Mouse (Mus musculus) yolk sac, embryonic 10.5 days (tissue): ENCODE measurements around the gene Ddx5.
"Not testable (repeated sequence)": the region's sequence is repeated elsewhere in the genome, so short reads cannot be mapped to it uniquely, and the experiment has no call there.

Experiments used
- DNase-seq: peaks from one replicate; pipeline ENCODE4 v3.0.0-alpha.2; 2017; ENCODE audit warnings: low spot score

Ddx5 gene

DNA sequence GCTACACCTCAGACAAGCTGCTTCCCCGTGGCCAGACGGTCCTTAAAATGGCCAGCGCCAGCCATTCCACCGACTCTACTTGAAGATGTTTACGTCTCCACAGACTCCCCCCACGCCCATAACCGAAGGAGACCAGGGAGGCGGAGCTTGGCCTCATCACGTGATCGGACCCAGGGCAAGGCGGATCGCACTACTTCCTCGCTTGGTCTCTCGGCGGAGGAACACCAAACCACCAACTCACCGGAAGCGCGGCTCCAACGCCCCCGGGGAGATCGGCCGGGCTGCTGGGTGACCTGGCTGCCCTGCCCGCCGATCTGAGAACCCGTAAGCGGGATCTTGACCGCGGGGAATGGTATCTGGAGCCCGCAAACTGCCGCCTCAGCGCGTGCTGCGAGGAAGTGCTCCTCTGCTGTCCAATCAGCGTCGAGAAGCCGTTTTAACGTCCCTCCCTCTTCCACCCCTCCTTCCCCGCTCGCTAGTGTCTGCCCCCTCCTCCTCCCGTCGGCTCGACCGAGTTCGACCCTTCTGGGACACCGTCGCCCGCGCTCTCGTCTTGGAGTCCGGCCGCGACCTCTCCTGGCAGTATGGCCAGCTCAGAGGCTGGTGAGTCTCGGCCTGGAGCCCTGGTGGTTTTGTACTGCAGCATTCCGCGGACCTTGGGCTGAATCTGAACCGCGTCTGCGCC is at the start of gene Ddx5, which contains the start of gene Cep95:
TSS of gene Ddx5 (minus strand) at position 411 of the 685 bp plus-strand sequence.
TSS of gene Cep95 (plus strand) at position 478 of the 685 bp plus-strand sequence.
- DNase-seq: peak; percentile 100

DNA sequence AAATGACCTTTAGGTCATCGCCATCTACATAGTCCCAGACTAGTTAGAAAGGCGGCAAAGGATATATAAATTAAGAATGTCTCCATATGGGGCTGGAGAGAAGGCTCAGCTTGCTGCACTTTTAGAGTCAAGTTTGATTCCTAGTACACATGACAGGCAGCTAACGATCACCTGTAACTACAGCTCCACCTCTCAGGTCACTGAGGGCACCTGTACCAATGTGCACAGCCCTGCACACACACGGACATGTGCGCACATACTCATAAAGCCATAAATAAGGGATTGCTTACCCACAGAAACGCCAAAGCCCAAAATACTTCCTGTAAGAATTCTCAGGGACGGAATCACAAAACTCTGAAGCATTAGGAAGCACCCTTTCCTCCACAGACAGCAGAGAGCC is 39.1 kb upstream of the Ddx5 start:
- no peak for DNase-seq

DNA sequence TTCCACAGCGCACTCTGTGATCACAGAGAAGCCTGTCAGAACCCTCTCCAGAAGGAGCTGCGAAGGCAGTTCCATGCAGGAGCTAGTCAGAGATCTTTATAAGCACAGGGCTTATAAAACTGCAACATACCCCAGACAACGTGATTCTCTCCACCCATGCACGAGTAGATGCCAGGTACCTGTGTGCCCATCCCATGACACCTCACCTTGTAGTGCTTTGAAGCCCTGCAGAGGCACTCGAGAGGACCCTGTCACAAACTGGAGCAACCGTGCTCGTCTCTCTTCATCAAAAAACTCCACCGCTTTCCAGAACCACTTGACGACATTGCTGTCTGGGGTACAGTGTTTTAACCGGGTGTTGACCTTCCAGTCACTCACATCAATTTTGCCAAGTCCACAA is 35.4 kb upstream of the Ddx5 start:
- DNase-seq: no peak

DNA sequence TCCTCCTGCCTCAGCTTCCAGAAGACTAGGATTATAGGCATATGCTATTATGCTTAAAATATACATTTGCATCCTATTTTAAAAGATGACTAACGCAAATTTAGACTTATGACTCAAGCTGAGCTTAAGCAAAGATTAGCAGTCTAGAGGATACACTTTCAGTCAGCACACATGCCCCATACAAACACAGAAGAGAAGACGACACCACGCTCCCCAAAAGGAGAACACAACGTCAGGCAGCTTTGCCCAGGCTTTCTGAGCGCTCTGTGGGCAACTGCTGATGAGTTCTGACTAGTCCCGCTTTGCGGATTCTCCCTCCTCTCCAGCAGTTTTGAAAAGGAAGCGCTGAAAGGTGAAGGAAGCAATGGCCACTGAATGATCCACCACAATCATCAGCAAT is 34.8 kb upstream of the Ddx5 start:
- DNase-seq: no peak

DNA sequence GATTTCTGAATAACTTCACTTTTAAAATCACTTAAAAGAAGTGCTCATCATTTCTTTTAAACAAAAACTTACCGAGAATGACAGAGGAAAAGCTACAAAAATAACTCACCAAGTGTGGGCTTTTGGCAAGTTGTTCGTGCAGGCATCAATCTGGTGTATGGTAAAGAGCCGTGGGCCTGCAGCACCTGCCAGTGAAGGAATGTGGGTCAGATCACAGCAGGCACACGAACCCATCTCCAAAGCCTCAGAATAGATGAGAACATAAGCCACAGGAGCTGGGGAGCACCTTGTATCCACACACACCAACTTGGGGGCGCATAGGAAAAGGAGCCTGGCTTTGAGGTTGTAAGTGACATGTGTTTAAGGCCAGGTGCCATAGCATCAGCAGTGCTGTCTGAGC is 33.9 kb upstream of the Ddx5 start:
- no peak for DNase-seq

DNA sequence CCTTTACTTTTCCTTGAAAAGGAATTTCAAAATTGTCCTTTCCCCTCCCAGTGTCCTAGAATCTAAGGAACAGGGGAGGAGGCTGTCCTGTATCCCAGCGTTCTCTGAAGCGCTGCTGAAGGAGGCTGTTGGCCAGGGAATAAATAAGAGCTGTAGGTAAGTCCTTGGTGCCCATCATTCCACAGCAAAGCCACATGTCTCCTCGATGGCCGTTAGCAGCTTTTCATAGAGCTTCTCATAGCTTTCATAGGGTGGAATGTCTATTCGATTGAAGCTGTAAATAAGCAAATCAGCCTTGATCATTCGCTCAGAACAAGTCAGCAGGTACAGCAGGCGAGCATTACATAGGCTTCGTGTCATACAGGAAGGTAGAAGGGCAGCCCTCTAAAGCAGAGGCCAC is 33.5 kb upstream of the Ddx5 start:
- no peak for DNase-seq

DNA sequence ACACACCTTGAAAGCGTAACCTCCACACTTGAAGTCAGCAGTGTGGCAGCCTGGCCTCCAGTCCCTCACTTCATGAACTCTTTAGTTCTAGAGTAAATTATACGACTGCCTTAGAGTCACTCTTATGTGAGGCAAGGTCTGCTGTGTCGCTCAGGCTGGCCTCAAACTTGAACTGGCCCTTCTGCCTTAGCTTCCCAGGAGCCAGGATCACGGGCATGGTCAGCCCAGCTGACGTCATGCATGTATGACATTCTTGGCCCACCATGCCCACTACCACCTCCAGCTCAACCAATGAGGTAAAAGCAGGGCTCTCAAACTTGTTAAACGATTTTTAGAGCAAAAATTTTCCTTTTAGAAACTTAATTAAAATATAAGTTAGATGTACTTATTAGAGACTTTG is 32.4 kb upstream of the Ddx5 start:
- DNase-seq: no peak

DNA sequence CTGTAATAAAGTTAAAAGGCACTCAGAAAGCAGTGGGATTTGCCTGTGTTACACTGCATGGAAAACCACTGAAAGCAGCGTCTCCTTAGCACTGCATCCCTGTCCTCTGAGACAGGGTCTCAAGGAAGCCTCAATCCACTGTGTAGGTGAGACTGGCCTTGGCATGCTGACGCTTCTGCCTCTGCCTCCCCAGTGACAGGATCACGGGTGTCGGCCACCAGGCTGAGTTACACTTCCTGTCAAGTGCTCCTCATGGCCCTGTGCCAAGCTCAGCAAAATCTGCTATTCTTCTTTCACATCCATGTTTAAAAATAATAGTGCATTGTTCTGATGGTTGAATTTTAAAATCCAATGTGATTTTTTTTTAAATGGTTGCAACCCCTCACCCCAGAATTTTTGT is 32.0 kb upstream of the Ddx5 start:
- no peak for DNase-seq

DNA sequence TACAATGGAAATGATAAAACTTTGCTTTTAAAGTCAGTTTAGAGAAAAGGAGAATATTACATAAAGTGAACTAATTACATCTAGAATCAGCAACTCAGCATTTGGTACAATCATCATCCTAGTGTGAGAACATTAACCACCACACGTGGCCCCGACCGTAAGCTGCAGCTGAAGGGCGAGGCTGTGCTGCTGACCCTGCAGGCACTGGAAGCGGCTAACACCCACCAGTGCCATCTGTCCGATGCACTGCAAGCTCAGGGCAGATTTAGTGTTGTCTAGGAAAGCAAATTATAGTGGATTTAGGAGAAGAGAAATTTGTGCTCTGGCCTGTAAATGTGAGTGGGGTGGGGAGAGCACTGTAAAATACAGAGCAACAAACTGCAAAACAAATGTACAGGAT is 31.3 kb upstream of the Ddx5 start:
- DNase-seq: no peak

DNA sequence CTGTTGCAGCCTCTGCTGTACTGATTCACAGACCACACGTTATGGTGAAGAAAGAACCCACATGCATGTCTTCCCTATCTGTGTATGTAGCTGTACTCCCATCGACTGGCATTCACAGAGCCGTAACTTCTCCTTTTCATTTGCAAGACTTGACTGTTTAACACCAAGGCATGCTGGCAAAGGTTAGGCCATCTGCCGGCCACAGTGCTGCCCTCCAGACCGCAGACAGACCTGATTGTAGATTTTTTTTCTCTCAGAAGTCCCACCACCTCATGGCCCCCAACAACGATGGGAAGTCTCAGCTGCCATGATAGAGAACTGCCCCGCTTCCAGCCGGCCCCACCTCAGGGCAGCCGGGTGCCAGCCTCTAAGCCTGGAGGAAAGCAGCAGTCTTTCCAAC is 30.6 kb upstream of the Ddx5 start:
- no peak for DNase-seq

DNA sequence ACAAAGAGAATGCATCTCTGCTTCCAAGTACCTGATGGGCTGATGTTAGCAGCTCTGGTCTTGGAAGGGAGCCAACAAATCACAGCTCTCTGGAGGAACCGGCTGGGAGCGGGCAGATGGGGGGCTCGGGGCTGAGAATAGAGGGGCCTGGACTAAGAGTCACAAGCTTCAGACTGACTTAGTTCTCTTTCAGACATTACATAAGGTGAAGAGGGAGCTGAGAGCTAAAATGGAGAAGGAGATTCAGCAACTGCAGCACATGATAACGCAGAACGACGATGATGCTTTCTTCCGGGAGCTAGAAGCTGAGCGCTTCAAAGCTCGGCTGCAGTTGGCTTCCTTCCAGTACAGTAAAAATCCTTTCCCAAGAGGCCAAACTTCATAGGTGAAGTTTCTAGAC is 29.4 kb upstream of the Ddx5 start:
- DNase-seq: no peak

DNA sequence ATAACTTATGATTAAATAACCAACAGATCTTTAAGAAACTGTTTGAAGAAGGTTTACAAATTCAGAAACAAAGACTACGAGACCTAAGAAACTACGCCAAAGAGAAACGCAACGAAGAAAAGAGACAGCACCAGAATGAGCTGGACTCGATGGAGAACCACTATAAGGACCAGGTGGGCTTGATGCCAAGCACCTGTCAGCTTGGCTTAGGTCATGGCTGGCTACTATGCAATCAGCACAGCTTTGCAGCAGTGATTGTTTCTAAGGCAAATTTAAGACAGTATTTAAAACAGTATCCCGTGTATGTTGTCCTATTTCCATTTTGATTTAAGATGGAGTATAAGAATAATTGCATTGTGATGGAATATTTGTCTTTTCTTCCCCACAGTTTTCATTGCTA is 28.8 kb upstream of the Ddx5 start:
- DNase-seq: no peak

DNA sequence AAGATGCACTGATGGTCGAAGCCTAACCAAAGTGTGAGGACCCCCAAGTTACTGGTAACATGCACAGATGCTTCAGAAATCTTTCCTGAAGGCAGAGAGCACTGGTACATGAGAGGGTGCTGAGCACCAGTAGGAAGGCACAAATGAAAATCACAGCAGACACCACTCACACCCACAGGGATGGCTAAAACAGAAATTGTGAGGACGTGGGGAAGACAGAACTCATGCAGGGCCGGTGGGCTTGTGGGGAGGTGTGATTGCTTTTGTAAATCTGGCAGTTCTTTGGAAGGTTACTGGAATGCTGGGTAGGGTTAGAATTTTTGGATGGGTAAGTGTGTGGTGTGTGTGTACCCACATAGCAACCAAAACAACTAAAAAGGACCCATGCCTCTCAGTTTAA is 28.2 kb upstream of the Ddx5 start:
- no peak for DNase-seq

DNA sequence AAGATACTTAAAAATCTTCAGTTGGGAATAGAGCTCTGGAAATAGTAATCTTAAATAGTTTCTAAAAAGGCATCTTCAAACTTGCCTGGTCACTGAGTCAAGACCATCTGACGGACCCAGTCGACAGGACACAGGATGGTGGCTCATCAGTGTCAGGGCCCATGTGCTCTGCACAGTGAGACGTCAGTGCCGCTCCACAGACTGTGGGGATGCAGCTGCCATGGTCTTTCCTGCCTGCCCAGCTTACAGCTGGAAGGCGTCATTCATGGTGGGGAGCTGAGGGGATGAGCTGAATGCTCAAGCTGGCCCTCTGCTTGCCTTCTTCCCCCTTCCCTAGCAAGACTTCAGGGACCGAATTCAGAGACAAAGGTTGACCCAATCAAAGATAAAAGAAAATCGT is 27.3 kb upstream of the Ddx5 start:
- DNase-seq: no peak

DNA sequence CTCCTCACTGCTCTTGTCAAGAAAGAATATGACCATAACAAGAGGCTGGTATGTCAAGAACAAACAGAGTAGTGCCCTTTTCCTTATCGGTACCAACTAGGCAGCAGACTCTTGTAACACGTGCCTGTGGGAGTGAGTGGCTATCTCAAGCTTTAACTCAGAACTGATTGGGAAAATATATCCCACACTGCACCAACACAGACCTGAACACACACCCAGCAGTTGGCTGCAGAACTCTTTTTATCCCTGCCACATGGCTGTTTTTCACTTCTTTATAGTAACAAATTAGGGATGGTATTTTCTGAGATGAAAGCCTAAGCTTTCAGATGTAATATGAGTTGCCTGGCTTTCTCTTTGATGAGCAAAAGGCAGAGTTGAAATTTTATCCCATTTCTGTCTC is 26.8 kb upstream of the Ddx5 start:
- no peak for DNase-seq

DNA sequence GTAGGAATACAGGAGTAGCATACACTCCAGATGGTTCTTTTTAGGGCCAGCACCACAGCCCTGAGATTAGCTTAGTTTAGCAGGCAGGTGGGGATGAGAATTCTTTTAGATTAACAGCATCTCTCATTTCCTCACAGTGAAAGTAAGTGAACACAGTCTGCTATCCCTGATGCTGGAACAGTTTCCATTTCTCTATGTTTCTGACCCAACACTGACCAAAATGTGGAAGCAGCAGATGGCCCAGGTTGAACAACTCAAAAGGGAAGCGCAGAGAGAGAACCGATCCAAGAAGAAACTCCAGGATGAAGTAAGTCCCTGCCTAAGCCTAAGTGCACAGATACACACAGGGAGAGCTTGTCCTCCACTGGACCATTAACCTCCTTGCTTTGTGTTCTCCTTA is 26.3 kb upstream of the Ddx5 start:
- no peak for DNase-seq

DNA sequence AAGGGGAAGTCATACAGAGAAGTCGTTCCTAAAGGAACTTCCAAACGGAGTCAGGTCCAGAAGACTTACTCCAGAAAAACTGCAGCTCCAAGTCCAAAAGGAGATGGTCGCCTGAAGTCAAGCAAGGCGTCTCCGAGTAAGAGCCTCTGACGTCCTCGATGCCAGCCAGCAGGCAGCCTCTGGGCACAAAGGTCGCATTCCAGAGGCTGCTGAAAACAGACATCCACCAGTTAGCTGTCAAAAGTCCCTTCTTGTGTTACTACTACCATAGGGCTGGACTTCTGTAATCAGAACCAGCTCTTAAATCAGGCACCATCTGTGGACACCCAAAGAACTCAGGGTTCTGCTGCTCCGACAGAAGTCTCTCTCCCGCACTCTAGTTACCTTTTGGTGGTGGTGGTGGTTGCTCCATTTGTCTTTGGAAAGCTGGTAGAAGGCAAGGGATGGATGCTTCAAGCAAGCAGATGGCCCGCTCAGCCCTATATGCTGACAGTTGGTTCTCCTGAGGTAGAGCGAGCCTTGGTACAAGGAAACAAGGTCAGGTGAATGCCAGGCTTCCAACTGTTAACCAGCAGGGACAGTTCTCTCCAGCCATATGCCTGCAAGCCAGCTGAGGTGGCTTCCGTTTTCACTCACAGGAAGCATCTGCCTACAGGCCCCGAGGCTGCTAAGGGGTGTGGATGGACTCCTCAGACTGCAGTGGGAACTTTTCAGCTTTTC is 25.8 kb upstream of the Ddx5 start:
- no peak for DNase-seq

DNA sequence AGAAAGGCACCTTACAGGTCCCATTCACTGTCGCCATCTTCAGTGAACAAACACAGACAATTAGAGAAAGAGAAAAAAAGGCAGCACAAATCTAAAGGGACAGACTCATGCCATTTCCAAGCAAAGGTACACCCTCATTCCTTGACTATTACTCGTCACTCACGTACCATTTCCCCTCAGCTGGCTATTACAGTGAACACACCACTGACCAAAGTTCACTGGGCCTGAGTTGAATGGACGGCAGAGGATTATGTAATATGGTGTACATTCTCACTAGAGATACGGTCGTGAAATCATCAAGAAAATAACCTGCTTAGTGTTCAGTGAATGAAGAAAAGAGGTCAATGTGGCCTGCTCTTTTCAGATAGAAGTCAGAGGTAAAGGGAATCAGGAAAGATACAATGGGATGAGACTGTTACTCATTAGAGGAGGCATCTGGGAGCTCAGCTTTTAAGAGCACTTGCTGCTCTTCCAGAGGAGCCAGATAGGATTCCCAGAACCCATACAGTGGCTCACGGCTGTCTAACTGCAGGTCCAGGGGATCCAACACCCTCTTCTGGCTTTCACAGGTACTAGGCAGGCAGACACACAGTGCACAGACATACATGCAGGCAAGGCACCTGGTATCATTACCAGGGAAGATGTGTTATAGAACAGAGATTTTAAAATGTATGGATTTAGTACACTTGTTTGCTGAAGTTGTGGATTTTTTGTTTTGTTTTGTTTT is 23.6 kb upstream of the Ddx5 start:
- no peak for DNase-seq

DNA sequence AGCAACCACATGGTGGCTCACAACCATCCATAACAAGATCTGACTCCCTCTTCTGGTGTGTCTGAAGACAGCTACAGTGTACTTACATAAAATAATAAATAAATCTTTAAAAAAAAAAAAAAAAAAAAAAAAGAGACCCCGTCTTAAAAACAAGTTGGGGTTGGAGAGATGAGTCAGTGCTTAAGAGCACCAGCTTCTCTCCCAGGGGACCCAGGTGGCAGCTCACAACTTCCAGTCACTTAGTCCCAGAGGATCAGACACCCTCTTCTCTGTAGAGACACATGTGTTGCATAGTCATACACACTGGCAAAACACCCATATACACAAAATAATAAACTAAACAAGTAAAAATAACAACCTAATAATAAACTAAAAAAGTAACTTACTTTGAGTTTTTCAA is 18.5 kb upstream of the Ddx5 start:
- DNase-seq: not testable (repeated sequence)

DNA sequence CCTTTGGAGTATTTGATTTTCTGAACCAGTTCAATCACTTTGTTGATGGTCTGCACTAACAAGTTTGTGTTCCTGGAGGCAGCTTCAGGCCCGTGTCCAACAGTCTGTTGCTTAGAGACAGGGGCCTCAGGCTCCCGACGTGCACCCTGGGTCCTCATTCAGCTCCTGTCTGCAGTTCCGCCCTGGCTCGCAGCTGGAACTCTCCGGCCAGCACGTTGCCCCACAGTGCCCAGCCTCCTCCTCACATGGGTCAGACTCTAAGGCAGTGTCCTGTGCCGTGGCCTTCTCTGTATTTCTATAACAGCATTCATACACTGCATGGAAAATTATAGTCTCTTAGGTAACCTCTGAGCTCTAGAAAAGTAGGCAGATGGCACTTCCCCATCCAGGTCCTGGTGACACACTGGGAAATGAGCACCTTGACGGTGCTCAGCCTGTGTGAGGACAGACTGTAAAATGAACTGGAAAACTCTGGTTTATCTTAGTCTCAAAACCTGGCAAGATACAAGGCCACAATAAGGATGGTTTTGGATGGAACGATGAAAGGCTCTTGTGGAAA is 13.2 kb upstream of the Ddx5 start:
- DNase-seq: no peak

DNA sequence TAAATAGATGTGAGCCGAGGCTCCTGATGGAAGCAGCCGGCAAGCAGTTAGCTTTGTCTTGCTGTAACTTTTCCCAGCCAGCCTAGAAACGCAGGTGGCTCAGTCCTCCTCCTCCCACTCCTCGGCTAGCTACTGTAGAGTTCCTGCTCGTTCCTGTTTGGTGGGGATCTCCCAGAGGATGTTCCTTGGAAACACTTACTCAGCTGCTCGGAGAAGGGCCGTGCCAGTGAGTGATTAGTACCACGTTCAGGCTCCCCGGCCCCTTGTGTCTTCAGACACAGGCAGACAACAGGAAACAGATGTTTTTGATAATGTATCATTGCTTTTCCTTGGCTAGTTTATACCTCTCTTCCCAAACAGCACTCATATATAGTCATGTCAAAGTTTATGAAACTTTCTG is 6.7 kb upstream of the Ddx5 start:
- DNase-seq: no peak

DNA sequence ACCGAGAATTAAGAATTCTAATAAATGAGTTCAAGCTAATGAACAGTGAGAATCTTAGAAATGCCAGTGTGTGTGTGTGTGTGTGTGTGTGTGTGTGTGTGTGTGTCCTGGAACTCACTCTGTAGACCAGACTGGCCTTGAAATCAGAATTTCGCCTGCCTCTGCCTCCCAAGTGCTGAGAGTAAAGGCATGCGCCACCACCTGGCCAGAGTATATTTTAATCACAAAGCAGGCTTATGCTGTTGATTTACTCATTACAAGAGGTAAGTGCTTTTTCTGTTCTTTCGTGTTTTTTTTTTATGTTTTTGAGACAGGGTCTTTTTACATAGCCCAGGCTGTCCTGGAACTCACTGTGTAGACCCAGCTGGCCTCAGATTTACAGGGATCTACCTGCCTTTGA is 4.9 kb upstream of the Ddx5 start:
- no peak for DNase-seq

DNA sequence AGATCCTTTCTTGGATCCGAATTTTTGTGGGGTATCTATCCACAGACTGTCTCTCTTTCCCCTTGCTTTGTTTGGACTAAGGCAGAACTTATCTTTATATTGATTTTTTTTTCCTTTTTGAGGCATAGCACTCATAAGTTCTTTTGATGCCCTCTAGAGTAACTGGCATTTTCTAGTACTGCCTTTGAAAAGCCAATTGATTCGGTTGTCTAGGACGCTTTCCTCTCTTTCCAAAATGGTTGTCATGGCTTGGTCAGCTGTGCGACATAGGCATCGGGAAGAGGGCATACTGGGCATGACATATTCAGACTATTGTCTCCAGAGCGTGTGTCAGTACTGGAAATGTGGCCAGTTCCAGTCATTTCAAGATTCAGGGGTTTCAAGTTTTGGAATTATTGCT is 664 bp upstream of the Ddx5 start:
- no peak for DNase-seq
